Mouse (Mus musculus) kidney, postnatal 10 days (tissue): ENCODE data around the gene Clcnkb.

Experiments used
- DNase-seq: peaks from one replicate; pipeline ENCODE4 v3.0.0; 2021; ENCODE audit warnings: mixed read lengths

The Clcnkb gene

DNA sequence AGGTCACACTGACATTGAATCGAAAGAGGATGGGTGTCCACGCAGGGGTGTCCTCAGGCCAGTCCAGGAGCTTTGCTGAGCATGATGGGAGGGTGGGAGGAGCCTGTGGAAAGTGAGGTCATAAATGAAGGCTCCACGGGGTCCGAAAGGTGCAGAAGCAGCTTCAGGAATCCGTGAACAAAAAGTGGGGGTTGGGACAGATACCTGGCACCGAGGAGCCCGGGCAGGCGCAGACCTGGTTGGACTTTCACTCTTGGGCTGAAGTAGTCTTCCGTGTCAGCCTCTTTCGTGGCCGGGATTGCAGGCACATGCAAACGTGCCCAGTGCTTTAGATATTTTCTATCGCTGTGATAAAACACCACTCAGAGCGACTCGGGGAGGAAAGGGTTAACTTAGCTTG, 15.6 kb downstream of the Clcnkb start:
- no peak for DNase-seq

DNA sequence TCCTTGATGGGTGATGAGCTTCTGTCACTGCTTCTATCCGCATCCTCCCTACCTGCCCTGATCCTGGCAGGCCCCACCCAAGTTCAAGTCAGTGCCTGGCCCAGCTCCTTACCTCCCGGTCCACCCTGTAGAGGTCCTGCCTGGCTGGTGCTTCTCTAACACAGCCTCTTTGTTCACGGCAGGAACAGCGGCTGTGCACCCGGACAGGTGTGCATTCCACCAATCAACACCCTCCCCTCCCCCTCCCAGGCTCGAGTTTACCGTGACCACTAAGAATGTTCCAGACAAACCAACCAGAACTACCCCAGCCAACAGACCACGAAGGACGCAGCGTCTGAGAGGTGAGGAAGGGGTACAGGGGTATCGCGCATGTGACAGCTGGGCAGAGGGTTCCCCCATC, 17.3 kb downstream of the Clcnkb start, which contains the start of gene Clcnka:
Clcnka (minus strand) TSS at position 180 of the 400 bp plus-strand sequence.
- peak; percentile 71 for DNase-seq

DNA sequence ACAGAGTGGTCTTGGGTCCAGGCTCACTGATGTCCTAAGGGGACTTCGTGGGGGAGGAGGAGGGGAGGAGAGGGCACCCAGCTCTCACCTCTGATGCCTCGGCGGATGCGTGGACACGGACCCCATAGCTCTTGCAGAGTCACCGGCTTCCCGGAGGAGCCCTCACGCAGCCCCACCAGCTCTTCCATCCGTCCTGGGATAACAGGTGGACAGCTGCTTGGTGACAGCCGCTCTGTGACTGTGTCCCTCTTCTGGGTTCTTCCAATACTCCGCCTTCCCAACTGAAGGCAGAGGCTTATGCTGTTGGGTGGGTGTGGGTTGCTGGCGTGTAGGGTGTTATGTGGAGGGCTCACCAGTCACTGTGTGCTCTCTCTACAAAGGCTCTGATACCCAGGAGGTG, 18.0 kb downstream of the Clcnkb start:
- no peak for DNase-seq

GRCm38 (mm10) chr4:141394751-141395150, 21.1 kb downstream of the Clcnkb start:
- peak; percentile 55 for DNase-seq

GRCm38 (mm10) chr4:141391293-141391692, 24.5 kb downstream of the Clcnkb start:
- no peak for DNase-seq

DNA sequence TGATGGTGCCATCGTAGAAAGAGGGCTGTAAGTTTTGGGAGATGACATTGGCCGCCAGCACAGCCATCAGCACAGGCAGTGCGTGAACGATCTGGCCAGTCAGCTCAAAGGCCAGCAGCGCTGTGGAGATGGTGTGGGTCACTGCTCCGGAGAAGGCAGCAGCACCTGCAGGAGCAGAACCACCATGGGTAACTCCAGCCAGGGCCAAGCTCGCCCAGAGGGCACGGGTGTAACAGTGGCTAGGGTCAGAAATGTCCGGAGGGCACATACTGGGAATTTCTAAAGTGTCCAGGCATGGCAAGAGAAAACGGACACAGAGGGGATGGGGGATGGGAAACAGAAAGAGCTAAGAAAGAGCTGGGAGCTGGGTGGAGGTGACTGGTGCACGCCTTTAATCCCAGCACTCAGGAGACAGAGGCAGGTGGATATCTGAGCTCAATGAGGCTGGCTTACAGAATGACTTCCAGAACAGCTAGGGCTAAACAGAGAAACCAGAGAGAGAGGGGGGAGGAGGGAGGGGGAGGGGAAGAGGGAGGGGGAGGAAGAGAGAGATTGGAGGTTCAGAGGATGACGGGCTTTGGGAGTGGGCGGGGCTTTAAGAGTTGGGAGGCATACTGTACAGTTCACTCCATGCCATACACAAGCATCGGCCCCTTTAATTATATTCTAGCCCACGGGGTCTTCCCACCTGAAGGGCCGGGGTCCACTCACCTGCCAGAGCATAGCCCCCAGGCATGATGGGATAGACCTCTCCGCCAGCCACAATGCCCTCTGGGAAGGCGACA, 26.3 kb downstream of the Clcnkb start:
- DNase-seq = no peak

- DNase-seq = no peak
Measured at GRCm38 (mm10) chr4:141387933-141388332, 27.9 kb downstream of the Clcnkb start.

DNA sequence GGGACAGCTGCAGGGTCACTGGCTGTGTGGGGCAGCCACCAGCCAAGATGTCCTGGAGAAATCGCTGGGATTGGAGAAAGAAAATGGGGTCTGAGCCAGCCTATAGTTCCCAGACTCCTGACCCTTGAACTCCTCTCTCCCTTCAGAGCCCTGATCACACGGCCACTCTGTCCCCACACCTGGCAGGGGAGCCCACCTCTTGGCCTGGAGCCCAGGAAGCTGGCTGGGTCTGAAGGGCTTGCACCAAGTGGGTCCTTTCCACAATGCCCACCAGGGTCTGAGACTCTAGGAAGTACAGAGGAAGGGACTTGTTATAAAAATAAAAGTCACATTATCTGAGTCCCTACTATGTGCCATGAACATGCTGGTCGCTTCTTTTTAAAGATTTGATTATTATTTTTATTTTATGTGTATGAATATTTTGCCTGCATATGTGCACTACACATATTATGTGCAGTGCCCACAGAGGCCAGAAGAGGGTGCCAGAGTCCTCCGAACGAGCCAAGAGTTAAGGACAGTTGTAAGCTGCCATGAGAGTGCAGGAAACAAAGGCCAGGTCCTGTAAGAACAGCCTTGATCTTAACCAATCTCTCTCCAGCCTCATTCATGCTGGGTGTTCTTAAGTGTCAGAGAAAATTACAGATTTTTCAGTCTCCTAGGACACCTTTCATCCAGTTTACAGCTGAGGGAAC, 28.6 kb downstream of the Clcnkb start:
- peak; percentile 89 for DNase-seq

DNA sequence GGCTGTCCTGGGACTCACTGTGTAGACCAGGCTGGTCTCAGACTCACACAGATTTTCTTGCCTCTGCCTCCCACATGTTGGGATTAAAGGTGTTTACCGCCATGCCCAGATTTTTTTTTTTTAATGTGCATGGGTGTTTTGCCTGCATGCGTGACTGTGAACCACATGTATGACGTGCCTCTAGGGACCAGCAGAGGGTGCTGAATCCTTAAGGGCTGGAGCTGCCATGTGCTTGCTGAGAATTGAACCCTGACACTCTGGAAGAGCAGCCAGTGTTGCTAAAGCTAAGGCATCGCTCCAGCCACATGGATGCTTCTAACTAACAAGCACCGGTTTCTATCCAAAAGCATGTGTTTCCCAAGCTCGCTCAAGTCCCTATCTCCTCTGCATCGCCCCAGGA, 29.7 kb downstream of the Clcnkb start:
- DNase-seq = no peak

GRCm38 (mm10) chr4:141385275-141385674, 30.5 kb downstream of the Clcnkb start:
- peak; percentile 72 for DNase-seq

GRCm38 (mm10) chr4:141382406-141382805, 33.4 kb downstream of the Clcnkb start:
- DNase-seq = peak; percentile 61

- DNase-seq = no peak
Measured at GRCm38 (mm10) chr4:141379674-141380073, 36.1 kb downstream of the Clcnkb start.

GRCm38 (mm10) chr4:141372426-141372825, 43.4 kb downstream of the Clcnkb start:
- DNase-seq = no peak

GRCm38 (mm10) chr4:141367997-141368791, 47.6 kb downstream of the Clcnkb start, which contains the start of gene Fam131c:
Gene Fam131c (plus strand): TSS chr4:141368220.
- peak; percentile 72 for DNase-seq

DNA sequence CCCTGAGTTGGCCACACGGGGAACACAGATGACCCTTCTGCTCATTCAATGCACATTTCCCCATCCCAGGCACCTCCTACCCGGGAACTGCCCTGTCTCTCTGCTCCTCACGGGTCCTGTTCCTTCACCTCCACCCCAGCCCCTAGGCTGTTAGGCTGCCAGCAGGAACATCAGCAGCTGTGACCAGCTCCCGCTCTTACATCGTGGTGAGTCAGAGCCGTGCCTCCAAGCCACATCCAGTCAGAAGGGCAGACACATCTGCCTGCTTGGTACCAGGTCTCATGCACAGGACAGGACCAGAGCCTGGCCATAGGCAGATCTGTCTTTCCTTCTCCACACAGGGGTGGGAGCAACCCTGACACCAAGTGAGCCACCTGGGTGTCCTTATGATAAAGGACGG, 49.9 kb downstream of the Clcnkb start:
- no peak for DNase-seq

- peak; percentile 49 for DNase-seq
Measured at GRCm38 (mm10) chr4:141365126-141365525, 50.7 kb downstream of the Clcnkb start.

GRCm38 (mm10) chr4:141362937-141363548, 52.8 kb downstream of the Clcnkb start:
- DNase-seq = peak; percentile 90

DNA sequence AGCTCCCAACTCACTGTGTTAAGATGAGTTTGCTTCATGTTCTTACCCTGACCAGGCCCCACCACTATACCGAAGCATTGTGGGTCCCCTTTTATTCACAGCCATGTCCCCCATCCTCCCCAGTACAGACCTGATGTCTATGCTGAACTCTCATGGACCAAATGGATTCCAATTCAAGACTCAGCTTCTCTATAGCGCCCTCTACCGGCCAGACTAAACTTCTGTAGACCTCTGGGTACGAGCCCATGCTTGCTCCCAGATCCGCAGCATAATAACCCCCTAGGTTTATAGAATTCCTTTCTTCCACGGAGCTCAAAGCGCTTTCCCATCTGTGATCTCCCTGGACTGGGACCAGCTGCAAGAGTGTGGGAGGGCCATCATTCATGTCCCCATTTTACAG, 55.0 kb downstream of the Clcnkb start:
- DNase-seq = peak; percentile 50

- no peak for DNase-seq
Measured at GRCm38 (mm10) chr4:141359222-141359621, 56.6 kb downstream of the Clcnkb start.

GRCm38 (mm10) chr4:141357811-141358210, 58.0 kb downstream of the Clcnkb start:
- no peak for DNase-seq
